Mouse (Mus musculus) ES-E14 (cell line): ENCODE data around the gene Mrps6.

Experiments
- CHD2 ChIP-seq: IDR thresholded peaks from 2 replicates; pipeline ENCODE4 v1.6.1; 2014; ENCODE audit warnings: mild to moderate bottlenecking, low read depth, low read length, inconsistent platforms
- HCFC1 ChIP-seq: IDR thresholded peaks from 2 replicates; pipeline ENCODE4 v1.6.1; 2012; ENCODE audit warnings: low read length, inconsistent platforms, borderline replicate concordance; ENCODE audit not compliant: insufficient read depth
- MAFK ChIP-seq: IDR thresholded peaks from 2 replicates; pipeline ENCODE4 v1.6.1; 2014; ENCODE audit warnings: mild to moderate bottlenecking, low read depth, low read length, inconsistent platforms; ENCODE audit not compliant: insufficient read depth
- ZNF384 ChIP-seq: IDR thresholded peaks from 2 replicates; pipeline ENCODE4 v1.6.1; 2012; ENCODE audit warnings: low read depth, low read length, inconsistent platforms

DNA sequence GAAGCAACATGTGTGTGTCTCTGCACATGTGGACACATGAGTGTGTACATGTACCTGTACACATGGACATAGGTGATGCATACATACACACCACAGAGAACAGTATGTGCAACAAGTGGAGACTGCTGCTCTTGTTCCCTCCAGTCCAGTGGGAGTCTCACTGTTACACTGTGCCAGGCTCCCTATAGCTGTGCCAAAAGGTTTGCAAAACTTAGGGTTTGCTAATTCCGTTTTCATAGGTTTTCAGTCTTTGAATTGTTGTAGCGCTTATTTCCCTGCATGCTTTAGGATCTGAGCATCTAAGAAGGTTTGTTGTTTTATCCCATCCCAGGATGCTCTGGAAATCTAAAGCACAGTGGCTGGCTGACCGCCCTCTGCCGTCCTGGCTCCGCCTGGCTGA lies 33.8 kb downstream of the Mrps6 start:
- TF ChIP-seq HCFC1 (no peak), MAFK (no peak), CHD2 (no peak), ZNF384 (no peak)
